Mouse (Mus musculus) CH12.LX (cell line): ENCODE measurements at regions not wholly inside any gene's neighbourhood (a gene's known extent, or its start where the extent isn't known, plus 50 kb on each side); places are given as distances from the start of the nearest gene placed in this dataset.

Source experiments
- DNase-seq: peaks from one replicate; pipeline ENCODE4 v3.0.0-alpha.2; 2013; ENCODE audit errors: extremely low read depth
- H3K27ac ChIP-seq: 2 replicates; pipeline ENCODE4 v1.5.1; 2012; ENCODE audit warnings: low read depth, mild to moderate bottlenecking, control low read depth, moderate library complexity; ENCODE audit not compliant: insufficient read depth
- H3K27me3 ChIP-seq: replicated peaks from 2 replicates; pipeline ENCODE3; 2012; ENCODE audit warnings: inconsistent platforms
- H3K36me3 ChIP-seq, 2 experiments: replicated peaks in 1 of 2; 2 replicates each; pipeline versions ENCODE3 to v1.6.1; 2012; ENCODE audit warnings: inconsistent platforms in 1 of 2, low read length in 1 of 2, mild to moderate bottlenecking in 1 of 2, mixed read lengths in 1 of 2, moderate library complexity in 1 of 2; ENCODE audit not compliant: control insufficient read depth in 1 of 2, insufficient read depth in 1 of 2
- H3K4me1 ChIP-seq, 2 experiments: 2 replicates each; pipeline ENCODE4 v1.6.1; 2012; ENCODE audit warnings: inconsistent platforms in 1 of 2, moderate library complexity in 1 of 2; ENCODE audit not compliant: insufficient read depth in 2 of 2, control insufficient read depth in 1 of 2
- H3K4me2 ChIP-seq: 2 replicates; pipeline ENCODE4 v1.6.1; 2012; ENCODE audit warnings: low read depth, mild to moderate bottlenecking, control low read depth; ENCODE audit not compliant: poor library complexity, insufficient read depth, severe bottlenecking
- H3K4me3 ChIP-seq, 3 experiments: fragments of 150-350 bp in 1 of 3; sonication (generic) in 1 of 3; replicated peaks in 1 of 3; 2 replicates each; pipeline versions ENCODE3 to v1.5.1; 2011 to 2012; ENCODE audit warnings: low read depth in 2 of 3, low read length in 2 of 3, mild to moderate bottlenecking in 2 of 3, moderate library complexity in 2 of 3, control low read depth in 1 of 3, improper control_type of control experiment in 1 of 3, inconsistent platforms in 1 of 3, mixed read lengths in 1 of 3; ENCODE audit not compliant: poor library complexity in 1 of 3
- H3K79me2 ChIP-seq: replicated peaks from 2 replicates; pipeline ENCODE4 v1.6.1; 2012; ENCODE audit warnings: mild to moderate bottlenecking, moderate library complexity; ENCODE audit not compliant: control insufficient read depth, poor library complexity, insufficient read depth, severe bottlenecking; ENCODE audit errors: extremely low read depth
- H3K9ac ChIP-seq: 2 replicates; pipeline ENCODE4 v1.6.1; 2012; ENCODE audit warnings: low read depth, mild to moderate bottlenecking, control low read depth, moderate library complexity; ENCODE audit not compliant: insufficient read depth
- H3K9me3 ChIP-seq: replicated peaks from 2 replicates; pipeline ENCODE3; 2012; ENCODE audit warnings: low read length, inconsistent platforms, mixed read lengths
- CHD1 ChIP-seq: IDR thresholded peaks from 2 replicates; pipeline ENCODE4 v1.6.1; 2012; ENCODE audit warnings: low read depth, low read length, improper control_type of control experiment, inconsistent platforms
- CHD2 ChIP-seq: IDR thresholded peaks from 2 replicates; pipeline ENCODE4 v1.6.1; 2011; ENCODE audit warnings: low read length, improper control_type of control experiment
- E2F4 ChIP-seq: IDR thresholded peaks from 2 replicates; pipeline ENCODE4 v1.6.1; 2011; ENCODE audit warnings: low read depth, low read length, improper control_type of control experiment; ENCODE audit not compliant: insufficient replicate concordance
- ELF1 ChIP-seq: IDR thresholded peaks from 2 replicates; pipeline ENCODE4 v1.6.1; 2014; ENCODE audit warnings: low read depth, mild to moderate bottlenecking, inconsistent platforms, low read length, improper control_type of control experiment
- EP300 ChIP-seq: IDR thresholded peaks from 2 replicates; pipeline ENCODE4 v1.6.1; 2011; ENCODE audit warnings: low read length, improper control_type of control experiment
- GABPA ChIP-seq: IDR thresholded peaks from 2 replicates; pipeline ENCODE4 v1.6.1; 2012; ENCODE audit warnings: low read depth, low read length, improper control_type of control experiment, inconsistent platforms; ENCODE audit not compliant: insufficient replicate concordance
- IRF4 ChIP-seq: IDR thresholded peaks from 2 replicates; pipeline ENCODE4 v1.6.1; 2014; ENCODE audit warnings: low read depth, mild to moderate bottlenecking, inconsistent platforms, low read length, improper control_type of control experiment
- JUND ChIP-seq: conservative IDR thresholded peaks from 2 replicates; pipeline ENCODE4 v1.6.1; 2011; ENCODE audit warnings: low read depth, low read length, improper control_type of control experiment
- KAT2A ChIP-seq: IDR thresholded peaks from 2 replicates; pipeline ENCODE4 v1.6.1; 2012; ENCODE audit warnings: low read length, improper control_type of control experiment, inconsistent platforms; ENCODE audit not compliant: insufficient replicate concordance
- MAZ ChIP-seq: IDR thresholded peaks from 2 replicates; pipeline ENCODE4 v1.6.1; 2012; ENCODE audit warnings: low read depth, mild to moderate bottlenecking, inconsistent platforms, low read length, improper control_type of control experiment, moderate library complexity
- MEF2A ChIP-seq: IDR thresholded peaks from 2 replicates; pipeline ENCODE4 v1.6.1; 2014; ENCODE audit warnings: low read depth, mild to moderate bottlenecking, inconsistent platforms, low read length, improper control_type of control experiment, borderline replicate concordance
- NELFE ChIP-seq: IDR thresholded peaks from 2 replicates; pipeline ENCODE4 v1.6.1; 2011; ENCODE audit warnings: low read depth, low read length, improper control_type of control experiment
- PAX5 ChIP-seq: IDR thresholded peaks from 2 replicates; pipeline ENCODE4 v1.6.1; 2012; ENCODE audit warnings: low read length, inconsistent platforms, mixed read lengths
- POLR2AphosphoS2 ChIP-seq: IDR thresholded peaks from 2 replicates; pipeline ENCODE4 v1.6.1; 2011; ENCODE audit warnings: low read depth, low read length, improper control_type of control experiment
- RAD21 ChIP-seq: IDR thresholded peaks from 2 replicates; pipeline ENCODE4 v1.6.1; 2011; ENCODE audit warnings: low read depth, mild to moderate bottlenecking, low read length, improper control_type of control experiment, moderate library complexity
- SIN3A ChIP-seq: IDR thresholded peaks from 2 replicates; pipeline ENCODE4 v1.6.1; 2012; ENCODE audit warnings: low read length, improper control_type of control experiment, inconsistent platforms
- TBP ChIP-seq: conservative IDR thresholded peaks from 2 replicates; pipeline ENCODE4 v1.6.1; 2011; ENCODE audit warnings: low read depth, low read length, improper control_type of control experiment
- TCF12 ChIP-seq: IDR thresholded peaks from 2 replicates; pipeline ENCODE4 v1.6.1; 2014; ENCODE audit warnings: low read depth, mild to moderate bottlenecking, inconsistent platforms, low read length, improper control_type of control experiment
- UBTF ChIP-seq: IDR thresholded peaks from 2 replicates; pipeline ENCODE4 v1.6.1; 2012; ENCODE audit warnings: low read depth, mild to moderate bottlenecking, inconsistent platforms, low read length, improper control_type of control experiment, moderate library complexity
- ZC3H11A ChIP-seq: IDR thresholded peaks from 2 replicates; pipeline ENCODE4 v1.6.1; 2012; ENCODE audit warnings: low read depth, mild to moderate bottlenecking, inconsistent platforms, low read length, improper control_type of control experiment
- ZKSCAN1 ChIP-seq: IDR thresholded peaks from 2 replicates; pipeline ENCODE4 v1.6.1; 2012; ENCODE audit warnings: low read depth, inconsistent platforms, low read length, improper control_type of control experiment, borderline replicate concordance
- ZMIZ1 ChIP-seq: IDR thresholded peaks from 2 replicates; pipeline ENCODE4 v1.6.1; 2012; ENCODE audit warnings: low read depth, mild to moderate bottlenecking, inconsistent platforms, low read length, improper control_type of control experiment
- dilution Hi-C: fragments of 300-500 bp; cut with MboI; formaldehyde crosslinking; loops from 2 replicates; pipeline ENCODE4 v1.14.3; 2020; ENCODE audit warnings: low sequenced_read_pairs; ENCODE audit not compliant: extremely low pct_unique_long_range_greater_than_20kb, extremely low pct_ligation_motif_present
- in situ Hi-C: fragments of 300-500 bp; cut with MboI; formaldehyde crosslinking; loops from 3 replicates; pipeline ENCODE4 v1.14.3; 2019; ENCODE audit warnings: low sequenced_read_pairs, low pct_ligation_motif_present, low pct_unique_long_range_greater_than_20kb, mixed read lengths

DNA sequence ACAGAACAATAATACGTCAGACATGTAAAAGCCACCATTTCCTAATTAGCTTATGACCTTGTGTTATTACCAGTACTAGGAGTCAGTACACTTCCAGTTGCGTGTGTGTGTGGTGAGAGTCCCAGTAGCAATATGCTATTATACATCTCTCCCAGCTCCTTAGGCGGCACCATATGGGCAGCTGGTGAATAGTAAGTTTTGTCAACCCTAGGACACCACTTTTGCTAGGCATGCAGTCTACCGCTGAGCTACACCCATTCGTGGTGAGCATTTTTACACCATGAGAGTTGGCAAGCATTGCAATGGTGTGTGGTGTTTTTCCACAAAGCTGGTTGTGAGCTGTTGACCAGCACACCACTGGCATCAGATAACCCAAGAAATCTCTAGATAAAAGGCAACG is 53.8 kb upstream of the 1110032F04Rik start:
- Histone ChIP-seq H3K79me2 (no peaks in the 10 kb centered on the region), H3K36me3 (no peaks in the 10 kb centered on the region), H3K27ac (no peak overlapping the region), H3K9me3 (peaks cover 3% of the 10 kb centered on the region), H3K4me3 (no peak overlapping the region), H3K4me1 (no peaks in the 10 kb centered on the region; a peak in 1 of 4 replicates), H3K9ac (no peak overlapping the region), H3K4me2 (no peak overlapping the region), H3K27me3 (no peaks in the 10 kb centered on the region)
- dilution Hi-C loops (no loop called here), in situ Hi-C loops (no loop called here)
- no peak for TF ChIP-seq CHD1
- no peak for TF ChIP-seq E2F4
- no peak for TF ChIP-seq ELF1
- no peak for TF ChIP-seq IRF4
- no peak for TF ChIP-seq ZC3H11A
- no peak for TF ChIP-seq CHD2
- TF ChIP-seq SIN3A = no peak
- no peak for TF ChIP-seq ZKSCAN1
- DNase-seq = no peak

DNA sequence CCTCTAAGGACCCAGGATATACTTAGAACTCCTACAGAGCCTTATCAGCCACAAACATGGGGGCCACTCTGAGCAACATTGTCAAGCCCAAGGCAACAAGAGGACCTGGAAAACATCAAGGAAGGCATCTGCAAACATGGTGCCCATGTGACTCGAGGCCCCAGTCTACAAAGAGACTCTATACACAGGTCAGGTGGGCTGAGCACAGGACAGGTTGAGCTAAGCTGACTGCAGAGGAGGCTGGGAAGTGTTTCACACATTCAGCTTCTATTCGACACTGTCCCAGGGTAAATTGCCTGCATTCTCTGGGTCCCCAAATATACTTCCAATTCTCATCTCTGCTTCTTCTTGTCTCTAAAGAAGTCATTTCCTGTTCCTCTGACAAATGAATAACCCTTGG is 52.1 kb upstream of the 1110032F04Rik start:
- no peak for DNase-seq
- Histone ChIP-seq H3K4me1 (no peaks in the 10 kb centered on the region; a peak in 1 of 4 replicates), H3K9ac (no peak overlapping the region), H3K79me2 (no peaks in the 10 kb centered on the region), H3K36me3 (no peaks in the 10 kb centered on the region), H3K4me2 (no peak overlapping the region), H3K27me3 (no peaks in the 10 kb centered on the region), H3K27ac (no peak overlapping the region), H3K4me3 (no peak overlapping the region), H3K9me3 (no peaks in the 10 kb centered on the region)
- dilution Hi-C loops = no loop called here
- in situ Hi-C loops = no loop called here
- TF ChIP-seq NELFE = no peak
- no peak for TF ChIP-seq GABPA
- TF ChIP-seq PAX5 = no peak
- no peak for TF ChIP-seq MEF2A
- TF ChIP-seq ZMIZ1 = no peak
- no peak for TF ChIP-seq ZC3H11A
- no peak for TF ChIP-seq EP300
- no peak for TF ChIP-seq JUND
- TF ChIP-seq TCF12 = no peak
- TF ChIP-seq CHD2 = no peak
- no peak for TF ChIP-seq RAD21
- no peak for TF ChIP-seq E2F4
- no peak for TF ChIP-seq UBTF
- TF ChIP-seq TBP = no peak
- TF ChIP-seq KAT2A = no peak
- TF ChIP-seq ZKSCAN1 = no peak
- TF ChIP-seq ELF1 = no peak
- TF ChIP-seq MAZ = no peak
- no peak for TF ChIP-seq POLR2AphosphoS2
- no peak for TF ChIP-seq IRF4
